Mouse (Mus musculus): ENCODE results near the gene Clip4. TPM values are rescaled to one million over a fixed set of nuclear protein-coding genes. Genes with fewer than 3 reads are reported as not detected.

Clip4 gene
- 7.6 and 8.2 TPM in 2 replicates for polyA plus RNA-seq (2015; fragmentation: Nextera tagmentation; extraction: Ambion mirVana)

GRCm38 (mm10) chr17:71768173-71768572, at the start of gene Clip4:
TSS of gene Clip4 (plus strand) at chr17:71768473.

GRCm38 (mm10) chr17:71752831-71753230, 15.4 kb upstream of the Clip4 start, which contains the start of gene Pcare:
TSS of gene Pcare (minus strand) at chr17:71752894.

Other genes starting within 250 kb of the Clip4 start
- gene Ndc80, start 241.6 kb upstream of the Clip4 start, polyA plus RNA-seq (2015; fragmentation: Nextera tagmentation; extraction: Ambion mirVana) = 7.9 and 11.8 TPM in 2 replicates
- 0.29 and 0.55 TPM in 2 replicates for gene Spdya, start 216.4 kb upstream of the Clip4 start, polyA plus RNA-seq (2015; fragmentation: Nextera tagmentation; extraction: Ambion mirVana)
- 34.7 and 38.9 TPM in 2 replicates for gene Wdr43, start 152.6 kb upstream of the Clip4 start, polyA plus RNA-seq (2015; fragmentation: Nextera tagmentation; extraction: Ambion mirVana)
- 0.10 TPM in 2 replicates for gene Togaram2, start 95.2 kb upstream of the Clip4 start, polyA plus RNA-seq (2015; fragmentation: Nextera tagmentation; extraction: Ambion mirVana)
- gene Pcare, start 15.6 kb upstream of the Clip4 start, polyA plus RNA-seq (2015; fragmentation: Nextera tagmentation; extraction: Ambion mirVana) = not detected in 2 replicates

All from urinary bladder, postnatal 0 days (tissue).